8 mouse cellular contexts compared by ENCODE assay signal in genomic region chr5:67607804-67608673, GRCm38 (mm10). TPM values are rescaled to one million over a fixed set of nuclear protein-coding genes. Genes with fewer than 3 reads are reported as not detected.
DNase-seq lines count a peak whose midpoint lies in the region; ATAC-seq and TF ChIP-seq lines count a peak whose summit lies in the region.

Shisa3 (plus strand) TSS chr5:67607882.

- TF ChIP-seq POLR2A in small intestine, adult 2 months (IDR thresholded peaks at IDR 0.05; ENCODE audit: low read depth, low read length), result no peak

- H3K4me3 ChIP-seq in heart, embryonic 12.5 days, result peak within 1 kb of the TSS; percentile 58
- peak within 1 kb of the TSS; percentile 77 for H3K4me3 ChIP-seq in kidney, embryonic 14.5 days (ENCODE audit: low read length)
- H3K4me3 ChIP-seq in small intestine, adult 2 months (ENCODE audit: low read depth, low read length), result peak within 1 kb of the TSS; percentile 57

- ATAC-seq in heart, embryonic 12.5 days (ENCODE audit: insufficient number of reproducible peaks, low FRiP score), result peak; percentile 79
- ATAC-seq in kidney, embryonic 14.5 days (ENCODE audit: low FRiP score, low TSS enrichment), result peak; percentile 84

- no peaks in the 10 kb centered on the region for H3K36me3 ChIP-seq in heart, embryonic 12.5 days
- peaks cover 11% of the 10 kb centered on the region for H3K36me3 ChIP-seq in kidney, embryonic 14.5 days (ENCODE audit: control insufficient read depth, insufficient read depth, low read length)
- H3K36me3 ChIP-seq in small intestine, adult 2 months (ENCODE audit: control insufficient read depth, insufficient read depth, low read length), result no peaks in the 10 kb centered on the region

- no peak within 1 kb of the TSS for H3K27ac ChIP-seq in heart, embryonic 12.5 days (ENCODE audit: poor library complexity, severe bottlenecking)
- peak within 1 kb of the TSS; percentile 97 for H3K27ac ChIP-seq in kidney, embryonic 14.5 days (ENCODE audit: low read depth, low read length)
- no peak within 1 kb of the TSS for H3K27ac ChIP-seq in small intestine, adult 2 months (ENCODE audit: insufficient read depth, low read depth, low read length)

- no peaks in the 10 kb centered on the region for H3K9me3 ChIP-seq in heart, embryonic 12.5 days (replicated peaks)
- no peaks in the 10 kb centered on the region for H3K9me3 ChIP-seq in kidney, embryonic 14.5 days (ENCODE audit: control insufficient read depth, low read length)

- under 1% methylated on average over 85 of the region's 86 CpGs for WGBS in heart, embryonic 12.5 days
- under 1% methylated on average over 83 of the region's 86 CpGs for WGBS in kidney, embryonic 14.5 days
- 1% methylated on average over 86 of the region's 86 CpGs for WGBS in small intestine, adult 2 months

- peak within 1 kb of the TSS; percentile 97 for H3K4me2 ChIP-seq in heart, embryonic 12.5 days
- peak within 1 kb of the TSS; percentile 85 for H3K4me2 ChIP-seq in kidney, embryonic 14.5 days (replicated peaks; ENCODE audit: low read depth, low read length)

- H3K4me1 ChIP-seq in heart, embryonic 12.5 days (replicated peaks), result peaks cover 7% of the 10 kb centered on the region
- 0 out of 2 replicates have a peak, but pooled peaks cover 3% of the 10 kb centered on the region for H3K4me1 ChIP-seq in kidney, embryonic 14.5 days (ENCODE audit: control insufficient read depth, insufficient read depth, low read length)
- peaks cover 11% of the 10 kb centered on the region for H3K4me1 ChIP-seq in small intestine, adult 2 months (ENCODE audit: control insufficient read depth, insufficient read depth, insufficient read length, low read length)

- peak within 1 kb of the TSS; percentile 63 for H3K9ac ChIP-seq in heart, embryonic 12.5 days
- peak within 1 kb of the TSS; percentile 89 for H3K9ac ChIP-seq in kidney, embryonic 14.5 days (ENCODE audit: low read depth, low read length)

- TF ChIP-seq CTCF in small intestine, adult 2 months (IDR thresholded peaks at IDR 0.05; ENCODE audit: extremely low read depth, insufficient read length, insufficient replicate concordance, low read depth, low read length), result no peak

- peak; percentile 14 for DNase-seq in urinary bladder, postnatal 14 days (ENCODE audit: low spot score)
- no peak for DNase-seq in urinary bladder, postnatal 25 days (ENCODE audit: low spot score)
- peak; percentile 71 for DNase-seq in embryo, embryonic 10.5 days (ENCODE audit: low spot score)
- peak; percentile 14 for DNase-seq in lung, postnatal 14 days
- DNase-seq in layer of hippocampus, adult 8-10 months (ENCODE audit: low spot score in 2 of 2), result no peak

- peaks cover 65% of the 10 kb centered on the region for H3K27me3 ChIP-seq in heart, embryonic 12.5 days (replicated peaks)
- H3K27me3 ChIP-seq in kidney, embryonic 14.5 days (ENCODE audit: control insufficient read depth, insufficient read depth, low read length), result peaks cover 4% of the 10 kb centered on the region
- H3K27me3 ChIP-seq in small intestine, adult 2 months (ENCODE audit: control insufficient read depth, insufficient read depth, low read length), result peaks cover 33% of the 10 kb centered on the region

RNA-seq across cellular contexts. Expression of gene Shisa3, which starts in this region (rescaled TPM):
- polyA plus RNA-seq in heart, embryonic 12.5 days (2016; fragmentation: Nextera tagmentation; extraction: Ambion mirVana), result 2.7 and 2.8 TPM in 2 replicates
- polyA plus RNA-seq in kidney, embryonic 14.5 days (2014; fragmentation: Nextera tagmentation; extraction: Ambion mirVana), result 110 and 145 TPM in 2 replicates
- polyA plus RNA-seq in small intestine, adult 2 months (2012; rRNA removed), result 1.4 and 1.8 TPM in 2 replicates
- 1 to 10 TPM in 2 of 4 experiments, under 1 TPM in 2; 0.70 to 1.2 (median 0.94) TPM for total RNA-seq in layer of hippocampus, adult 8-10 months (2022)

Comparison
In these comparisons a context has a peak if more than half of its experiments do, and no peak if none do; other contexts are left out.
1. RNA of gene Shisa3 (polyA plus RNA-seq): 110 to 145 TPM in kidney, embryonic 14.5 days; 2.7 to 2.8 TPM in heart, embryonic 12.5 days and 1.4 to 1.8 TPM in small intestine, adult 2 months; every median in the first group is over 10 times any median in the second.
2. DNase-seq: peak in urinary bladder, postnatal 14 days (single experiment), embryo, embryonic 10.5 days (single experiment) and lung, postnatal 14 days (single experiment); none in urinary bladder, postnatal 25 days (single experiment) and layer of hippocampus, adult 8-10 months (0 of 2).
3. Peak in every context shown above with its lines, with median percentiles within 50 percentile points of each other: H3K4me3 ChIP-seq.